Mouse (Mus musculus): ENCODE results near the gene Olfr288.

Gene Olfr288

GRCm38 (mm10) chr15:98195442-98195841 lies at the start of gene Olfr288:
Gene Olfr288, minus strand, starts transcription at chr15:98195542.
- no peak for DNase-seq (ENCODE audit: low read depth, low spot score)

DNA sequence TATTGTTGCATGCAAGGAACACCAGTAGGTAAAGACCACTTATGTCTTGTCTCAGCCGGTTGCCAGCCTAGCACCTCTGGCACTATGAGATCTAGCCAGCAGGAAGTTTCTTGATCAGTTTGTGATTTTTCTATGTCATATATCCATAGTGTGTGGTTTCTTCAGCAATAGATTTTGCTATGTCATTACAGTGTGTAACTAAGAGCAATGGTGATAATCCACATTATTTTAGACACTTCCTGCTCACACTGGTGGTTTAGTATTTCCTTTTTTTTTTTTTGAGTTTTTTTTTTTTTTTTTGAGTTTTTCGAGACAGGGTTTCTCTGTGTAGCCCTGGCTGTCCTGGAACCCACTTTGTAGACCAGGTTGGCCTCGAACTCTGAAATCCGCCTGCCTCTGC lies 40.1 kb upstream of the Olfr288 start:
- DNase-seq (ENCODE audit: low read depth, low spot score): no peak

DNA sequence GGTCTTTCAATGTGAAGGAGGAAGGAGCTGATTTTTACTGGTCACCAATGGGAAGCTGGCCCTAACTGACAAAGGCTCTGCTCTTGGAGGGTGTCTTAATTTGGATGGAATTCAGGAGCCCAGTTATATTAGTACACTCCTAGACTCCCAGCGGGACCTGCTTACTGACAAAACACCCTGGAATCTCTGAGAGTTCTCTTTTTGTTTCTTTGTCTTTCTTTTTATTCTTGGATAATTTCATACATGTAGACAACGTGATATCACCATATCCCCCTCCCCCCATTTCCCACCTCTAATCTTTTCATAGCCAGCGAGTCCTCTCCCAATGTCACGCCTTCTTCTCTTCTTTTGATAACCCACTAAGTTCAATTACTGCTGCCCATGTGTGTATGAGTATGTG lies 39.0 kb upstream of the Olfr288 start, which contains the start of gene Olfr286:
Olfr286 (minus strand) TSS at position 101 of the 400 bp plus-strand sequence.
- no peak for DNase-seq (ENCODE audit: low read depth, low spot score)

DNA sequence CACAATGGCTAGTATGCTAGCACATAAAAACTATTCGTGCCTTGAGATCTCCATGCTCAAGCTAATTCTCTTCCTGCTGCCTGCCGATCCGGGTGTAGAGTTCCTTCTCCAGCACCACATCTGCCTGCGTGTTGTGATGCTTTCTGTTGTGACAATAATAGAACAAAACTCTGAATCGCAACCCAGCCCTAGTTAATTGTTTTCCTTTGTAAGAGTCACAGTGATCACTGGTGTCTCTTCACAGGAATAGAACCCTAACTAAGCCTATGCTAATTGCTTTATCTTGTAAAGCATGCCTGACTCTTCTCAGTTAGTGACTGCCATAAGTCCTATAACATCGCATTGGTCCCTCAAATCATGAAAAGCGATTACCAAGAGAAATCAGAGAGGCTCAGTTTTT lies 30.8 kb upstream of the Olfr288 start:
- DNase-seq (ENCODE audit: low read depth, low spot score): peak; percentile 28

DNA sequence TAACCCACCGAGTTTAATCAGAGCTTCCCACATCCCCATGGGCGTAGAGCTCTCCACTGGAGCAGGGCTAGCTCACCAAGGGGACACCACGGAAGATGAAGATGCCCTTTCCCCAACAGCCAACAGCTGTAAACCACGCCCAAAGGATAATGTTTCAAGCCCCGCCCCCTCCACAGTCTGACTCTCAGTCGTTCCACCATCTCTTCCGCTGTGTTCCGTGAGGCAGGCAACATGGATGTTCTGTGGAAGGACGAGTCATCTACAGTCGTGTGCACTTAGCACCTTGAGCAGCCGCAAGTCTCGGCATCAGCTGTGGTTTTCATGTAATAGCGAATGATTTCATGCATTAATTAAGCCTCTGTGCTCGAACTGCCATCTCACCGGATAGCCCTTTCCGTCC lies 30.3 kb upstream of the Olfr288 start:
- peak; percentile 32 for DNase-seq (ENCODE audit: low read depth, low spot score)

- DNase-seq (ENCODE audit: low read depth, low spot score): no peak
Measured at GRCm38 (mm10) chr15:98222377-98222776, 27.0 kb upstream of the Olfr288 start.

- no peak for DNase-seq (ENCODE audit: low read depth, low spot score)
Measured at GRCm38 (mm10) chr15:98220877-98221276, 25.5 kb upstream of the Olfr288 start, which contains the start of the genes Gm44579 and Olfr287. Gene Gm44579, minus strand, starts transcription at chr15:98220977. Gene Olfr287, minus strand, starts transcription at chr15:98221056.

DNA sequence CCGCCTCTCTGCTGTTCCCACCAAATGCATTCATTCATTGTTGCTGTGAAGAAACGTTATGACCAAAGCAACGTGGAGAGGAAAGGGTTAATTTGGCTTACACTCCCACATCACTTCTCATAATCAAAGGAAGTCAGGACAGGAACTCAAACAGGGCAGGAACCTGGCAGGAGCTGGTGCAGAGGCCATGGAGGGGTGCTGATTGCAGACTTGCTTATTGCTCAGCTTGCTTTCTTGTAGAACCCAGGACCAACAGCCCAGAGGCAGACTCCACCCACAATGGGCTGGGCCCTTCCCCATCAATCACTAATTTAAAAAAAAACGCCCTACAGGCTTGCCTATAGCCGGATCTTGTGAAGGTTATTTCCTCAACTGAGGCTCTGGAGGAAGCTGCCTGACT lies 18.8 kb upstream of the Olfr288 start:
- DNase-seq (ENCODE audit: low read depth, low spot score): peak; percentile 20

GRCm38 (mm10) chr15:98213336-98213870 lies 18.1 kb upstream of the Olfr288 start:
- no peak for DNase-seq (ENCODE audit: low read depth, low spot score)

- no peak for DNase-seq (ENCODE audit: low read depth, low spot score)
Measured at GRCm38 (mm10) chr15:98209676-98210075, 14.3 kb upstream of the Olfr288 start.

GRCm38 (mm10) chr15:98184456-98184855 lies 10.9 kb downstream of the Olfr288 start:
- no peak for DNase-seq (ENCODE audit: low read depth, low spot score)

DNA sequence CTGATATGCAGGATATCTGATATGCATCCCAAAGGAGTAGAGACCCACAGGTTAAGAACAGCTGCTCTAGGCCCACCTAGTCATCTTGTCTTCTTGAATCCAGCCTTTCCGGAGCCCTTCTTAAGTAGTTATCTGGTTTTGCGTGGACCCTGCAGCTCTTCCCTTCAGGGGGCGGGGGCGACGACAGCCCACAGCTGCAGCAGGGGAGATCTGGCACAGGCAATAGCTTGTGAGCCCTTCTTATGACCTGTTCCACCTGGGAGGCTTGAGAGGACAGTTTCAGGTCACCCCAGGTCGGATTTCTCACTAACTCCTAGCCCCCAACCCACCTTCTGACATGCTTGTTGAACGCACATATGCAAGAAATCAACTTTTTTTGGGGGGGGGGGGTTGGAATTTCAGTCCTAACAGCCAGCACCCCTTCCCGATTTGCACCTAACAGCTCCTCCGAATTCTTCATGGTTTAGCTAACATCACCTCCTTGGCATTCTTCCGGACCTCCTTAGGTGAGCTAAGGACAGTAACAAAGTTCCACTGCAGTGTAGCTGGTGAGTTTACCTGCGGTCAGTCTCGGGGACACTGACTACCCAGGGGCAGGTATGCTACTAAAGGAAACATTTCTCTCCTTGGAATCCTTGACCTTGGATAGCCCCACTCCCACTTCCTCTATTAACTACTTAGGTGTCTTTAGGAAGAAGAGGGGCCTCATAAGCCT lies 13.3 kb downstream of the Olfr288 start:
- no peak for DNase-seq (ENCODE audit: low read depth, low spot score)

DNA sequence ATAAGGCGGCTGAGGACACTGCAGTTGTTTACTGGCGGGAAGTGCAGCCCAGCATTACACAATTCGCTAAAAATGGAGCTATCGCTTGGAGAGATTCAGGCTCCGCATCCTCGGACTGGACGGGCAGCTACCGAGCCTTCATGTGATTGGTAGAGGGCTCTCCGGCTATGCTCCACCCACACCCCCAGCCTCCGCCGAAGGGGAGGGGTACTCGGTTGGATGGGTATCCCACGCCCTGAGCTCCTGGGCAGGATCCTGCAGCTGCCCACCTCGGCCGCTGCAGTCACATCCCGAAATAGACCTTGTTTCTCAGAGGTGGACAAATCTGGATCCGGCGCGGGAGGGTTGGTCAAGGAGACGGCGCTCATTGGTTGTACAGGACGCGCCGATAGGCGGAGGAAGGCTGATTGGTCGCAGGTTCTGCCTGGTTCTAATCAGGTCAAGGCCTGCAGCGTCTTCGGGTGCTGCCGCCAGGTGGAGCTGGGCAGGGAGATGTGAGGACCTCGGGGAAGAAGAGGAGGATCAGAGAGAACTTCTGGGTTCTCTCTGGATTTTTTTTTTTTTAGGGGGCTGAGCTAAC lies 14.1 kb downstream of the Olfr288 start:
- DNase-seq (ENCODE audit: low read depth, low spot score): peak; percentile 94

DNA sequence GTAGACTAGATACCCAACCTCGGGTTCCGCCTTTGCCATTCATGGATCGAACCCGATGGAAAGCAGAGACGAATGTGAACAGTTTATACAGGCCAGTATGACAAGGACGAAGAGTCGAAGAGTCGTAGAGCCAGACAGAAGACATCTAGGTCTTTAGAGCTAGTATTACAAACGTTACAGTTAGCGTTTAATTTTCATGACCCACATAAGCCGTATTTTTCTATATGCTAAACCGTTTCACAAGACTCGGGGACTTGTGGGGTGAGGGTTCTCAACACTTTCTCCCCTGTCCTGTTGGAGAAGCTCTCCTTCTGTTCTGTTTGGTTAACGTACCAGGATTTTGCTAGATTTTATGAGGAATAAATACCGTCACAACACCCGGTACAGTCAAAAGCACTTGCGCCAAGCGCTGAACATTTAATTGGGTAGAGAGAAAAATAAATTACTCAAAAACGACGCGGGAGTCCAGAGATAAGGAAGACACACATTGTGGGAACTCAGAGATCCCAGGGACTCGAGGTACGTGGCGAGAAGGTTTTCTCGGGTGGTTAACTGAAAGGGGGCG lies 14.7 kb downstream of the Olfr288 start:
- DNase-seq (ENCODE audit: low read depth, low spot score): no peak

- no peak for DNase-seq (ENCODE audit: low read depth, low spot score)
Measured at GRCm38 (mm10) chr15:98177320-98177719, 18.0 kb downstream of the Olfr288 start.

- peak; percentile 62 for DNase-seq (ENCODE audit: low read depth, low spot score)
Measured at GRCm38 (mm10) chr15:98173821-98174220, 21.5 kb downstream of the Olfr288 start.

DNA sequence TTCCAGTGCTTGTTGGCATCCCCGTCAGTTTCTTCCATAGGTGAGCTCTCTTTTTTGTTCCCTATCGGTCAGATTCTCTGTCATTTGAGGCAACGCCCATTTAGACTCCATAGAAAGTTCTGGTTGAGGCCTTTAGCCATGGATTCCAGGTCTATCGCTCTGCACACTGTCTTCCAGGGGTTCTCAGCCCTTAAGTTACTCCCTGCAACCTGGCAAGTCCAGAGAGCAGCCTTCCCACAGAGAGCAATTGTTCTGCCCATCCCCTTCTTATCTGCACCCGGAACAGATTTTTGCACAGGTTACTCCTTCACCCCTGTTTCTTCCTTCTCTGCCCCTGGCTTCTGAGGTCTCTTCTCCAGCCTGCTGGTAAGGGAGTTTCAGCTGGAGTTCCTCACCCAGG lies 23.2 kb downstream of the Olfr288 start:
- DNase-seq (ENCODE audit: low read depth, low spot score): no peak

DNA sequence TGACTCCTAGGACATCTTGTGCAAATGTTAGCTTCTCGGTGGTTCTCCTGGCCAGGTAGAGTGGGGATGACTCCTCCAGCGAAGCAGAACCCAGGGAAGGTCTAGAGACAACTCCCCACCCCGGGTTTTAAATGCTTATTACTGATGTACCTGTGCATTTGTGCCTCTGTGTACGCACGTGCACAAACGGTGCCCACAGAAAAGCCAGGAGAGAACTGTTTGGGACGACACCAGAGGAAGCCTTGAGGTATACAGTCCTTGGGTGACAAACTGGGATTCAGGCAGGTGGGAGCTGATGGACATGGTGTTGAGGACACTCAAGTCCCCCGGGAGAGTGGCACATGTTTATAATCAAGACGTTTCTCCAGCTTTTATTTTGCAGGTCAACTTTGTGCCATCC lies 24.4 kb downstream of the Olfr288 start:
- no peak for DNase-seq (ENCODE audit: low read depth, low spot score)

GRCm38 (mm10) chr15:98170365-98170764 lies 25.0 kb downstream of the Olfr288 start:
- no peak for DNase-seq (ENCODE audit: low read depth, low spot score)

DNA sequence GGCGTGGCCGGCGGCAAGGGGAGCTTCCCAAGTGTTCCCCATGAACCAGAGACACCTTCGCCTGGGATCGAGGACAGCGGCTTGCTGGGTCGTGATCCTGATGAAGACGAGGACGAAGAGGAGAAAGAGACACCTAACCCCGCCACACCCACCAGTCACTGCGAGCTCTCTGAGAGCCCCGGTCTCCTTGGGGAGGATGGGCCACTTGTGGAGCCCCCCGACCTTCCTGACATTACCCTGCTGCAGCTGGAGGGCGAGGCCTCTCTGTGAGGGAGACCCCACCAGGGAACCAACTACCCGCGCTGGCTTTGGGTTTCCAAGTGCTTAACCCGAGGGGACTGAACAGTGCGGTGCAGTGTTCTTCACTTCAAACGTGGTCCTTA lies 26.7 kb downstream of the Olfr288 start:
- DNase-seq (ENCODE audit: low read depth, low spot score): no peak

- peak; percentile 95 for DNase-seq (ENCODE audit: low read depth, low spot score)
Measured at GRCm38 (mm10) chr15:98167645-98168621, 27.4 kb downstream of the Olfr288 start.
